Mouse (Mus musculus) forebrain, embryonic 15.5 days (tissue): ENCODE data around the gene Cwc15. TPM values are rescaled to one million over a fixed set of nuclear protein-coding genes. Genes with fewer than 3 reads are reported as not detected.

Source experiments
- polyA plus RNA-seq: library from polyadenylated mRNA; unstranded; fragments of >200 nt; fragmentation: Nextera tagmentation; extraction: Ambion mirVana; gene quantifications from 2 replicates; pipeline ENCODE4 v1.2.1, GENCODE M21; 2015

Cwc15 gene
- polyA plus RNA-seq, 1 experiment from 2014 or later: 163 TPM

Other genes starting within 250 kb of the Cwc15 start
- 13.3 and 14.4 TPM in 2 replicates for gene Sesn3, start 225.6 kb upstream of the Cwc15 start, polyA plus RNA-seq
- 7.4 and 10.4 TPM in 2 replicates for gene Endod1, start 119.1 kb upstream of the Cwc15 start, polyA plus RNA-seq
- 0.45 and 0.52 TPM in 2 replicates for gene Kdm4d, start 135 bp upstream of the Cwc15 start, polyA plus RNA-seq
- 9.4 and 9.6 TPM in 2 replicates for gene Amotl1, start 144.4 kb downstream of the Cwc15 start, polyA plus RNA-seq
- 0.17 and 0.18 TPM in 2 replicates for gene Piwil4, start 240.1 kb downstream of the Cwc15 start, polyA plus RNA-seq